In the genomic region with DNA sequence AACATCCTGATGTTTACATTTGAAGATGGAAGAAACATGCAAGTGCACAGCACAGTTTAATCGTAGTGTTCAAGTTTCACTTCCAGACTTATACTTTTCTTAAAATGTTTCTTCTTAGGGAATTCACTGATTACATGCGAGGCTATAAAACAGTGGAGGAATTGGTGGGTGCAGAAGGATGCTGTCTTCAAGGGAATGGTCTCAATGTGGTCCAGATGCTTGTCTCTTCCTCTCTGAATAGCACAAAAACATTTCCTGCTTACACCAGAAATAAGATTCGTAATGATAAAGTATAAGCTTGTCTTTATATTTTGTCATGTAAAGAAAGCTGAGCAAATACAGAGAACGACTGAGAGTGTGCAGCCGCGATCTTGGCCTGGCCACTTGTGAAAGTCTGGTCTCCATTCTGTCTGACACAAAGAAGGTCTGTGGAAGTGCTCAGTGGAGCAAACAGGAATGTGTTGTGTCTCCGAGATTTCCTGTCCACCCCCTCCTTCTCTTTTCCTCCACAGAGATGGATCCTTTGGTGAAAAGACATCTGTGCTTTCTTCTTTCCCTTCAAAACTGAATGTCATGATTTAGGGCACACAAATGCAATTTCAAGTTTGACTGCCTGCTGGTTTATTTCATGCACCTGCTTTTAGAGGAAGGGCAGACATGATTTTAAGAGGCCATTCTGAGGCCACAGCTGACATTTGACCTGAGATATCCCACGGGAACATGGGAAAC, we compare ENCODE assay signal across 11 mouse cellular contexts.
A peak's percentile ranks its signal among the peaks of the same experiment; 100 is the strongest.
DNase-seq lines count a peak whose midpoint lies in the region; ATAC-seq and TF ChIP-seq lines count a peak whose summit lies in the region.
"Had no signal": no experiment of that assay in that cellular context is flagged by ENCODE, and none has a peak within 500 bp of the region (broad histone marks: within the 10 kb centered on the region; RNA-seq: fewer than 3 reads in every experiment).

No protein-coding gene starts in this region.

- H3K9me3 ChIP-seq in kidney, embryonic 16.5 days (ENCODE audit: low read length): no peaks in the 10 kb centered on the region
- H3K9me3 ChIP-seq in embryonic facial prominence, embryonic 14.5 days (ENCODE audit: control insufficient read depth, low read length): no peaks in the 10 kb centered on the region
- H3K9me3 ChIP-seq in midbrain, postnatal 0 days (ENCODE audit: low read length): no peaks in the 10 kb centered on the region
- H3K9me3 ChIP-seq: megakaryocyte, embryonic 14.5 days had no signal

- no peak overlapping the region for H3K27ac ChIP-seq in kidney, embryonic 16.5 days (ENCODE audit: low read length)
- peak overlapping the region; percentile 39; the same call in 1 of the 2 replicates for H3K27ac ChIP-seq in embryonic facial prominence, embryonic 14.5 days (replicated peaks; ENCODE audit: low read depth, low read length)
- H3K27ac ChIP-seq in midbrain, postnatal 0 days (ENCODE audit: low read depth, low read length): no peak overlapping the region

- no peaks in the 10 kb centered on the region for H3K36me3 ChIP-seq in kidney, embryonic 16.5 days (ENCODE audit: insufficient read depth, low read length)
- H3K36me3 ChIP-seq in embryonic facial prominence, embryonic 14.5 days (ENCODE audit: control insufficient read depth, insufficient read depth, low read length): no peaks in the 10 kb centered on the region
- no peaks in the 10 kb centered on the region for H3K36me3 ChIP-seq in midbrain, postnatal 0 days (ENCODE audit: insufficient read depth, low read length)

- ATAC-seq in kidney, embryonic 16.5 days (ENCODE audit: low FRiP score, low TSS enrichment): 0 out of 2 replicates have a peak, but pooled peaks have one; percentile 42
- peak; percentile 74; the same call in 1 of the 2 replicates for ATAC-seq in embryonic facial prominence, embryonic 14.5 days (ENCODE audit: low read depth)
- ATAC-seq in midbrain, postnatal 0 days (ENCODE audit: low FRiP score): no peak

- H3K4me2 ChIP-seq in kidney, embryonic 16.5 days (replicated peaks; ENCODE audit: low read depth, low read length): no peak overlapping the region
- H3K4me2 ChIP-seq in embryonic facial prominence, embryonic 14.5 days (ENCODE audit: low read depth, low read length): no peak overlapping the region
- no peak overlapping the region for H3K4me2 ChIP-seq in midbrain, postnatal 0 days (ENCODE audit: low read depth, low read length, poor library complexity, severe bottlenecking)
- H3K4me2 ChIP-seq: liver, embryonic 11.5 days had no signal

- TF ChIP-seq CTCF in midbrain, postnatal 0 days (IDR thresholded peaks at IDR 0.05): no peak

- no peak overlapping the region for H3K4me3 ChIP-seq in kidney, embryonic 16.5 days (ENCODE audit: low read length)
- no peak overlapping the region for H3K4me3 ChIP-seq in embryonic facial prominence, embryonic 14.5 days (ENCODE audit: low read depth, low read length)
- H3K4me3 ChIP-seq in midbrain, postnatal 0 days (ENCODE audit: low read depth, low read length): no peak overlapping the region

- H3K9ac ChIP-seq in kidney, embryonic 16.5 days (replicated peaks; ENCODE audit: low read length): no peak overlapping the region
- no peak overlapping the region for H3K9ac ChIP-seq in embryonic facial prominence, embryonic 14.5 days (ENCODE audit: low read depth, low read length)
- no peak overlapping the region for H3K9ac ChIP-seq in midbrain, postnatal 0 days (replicated peaks; ENCODE audit: low read length, poor library complexity, severe bottlenecking)

- no peak for DNase-seq in kidney, adult 18-20 months
- DNase-seq in embryo, embryonic 10 days (ENCODE audit: low spot score): peak; percentile 72
- peak; percentile 68 for DNase-seq in embryonic facial prominence, embryonic 14.5 days (ENCODE audit: low spot score)
- DNase-seq in midbrain, postnatal 0 days (ENCODE audit: low spot score): peak; percentile 10
- no peak for DNase-seq in urinary bladder, postnatal 4 days (ENCODE audit: low spot score in 2 of 2)
- DNase-seq in adrenal gland, postnatal 36 days: no peak
- no peak for DNase-seq in kidney, adult 11 months
- DNase-seq: cerebellum, adult 11 months had no signal

- H3K27me3 ChIP-seq in kidney, embryonic 16.5 days (ENCODE audit: insufficient read depth, low read length): no peaks in the 10 kb centered on the region
- no peaks in the 10 kb centered on the region for H3K27me3 ChIP-seq in embryonic facial prominence, embryonic 14.5 days (replicated peaks; ENCODE audit: control insufficient read depth, insufficient read depth, low read length)
- no peaks in the 10 kb centered on the region for H3K27me3 ChIP-seq in midbrain, postnatal 0 days (ENCODE audit: insufficient read depth, low read length)
- H3K27me3 ChIP-seq: megakaryocyte, embryonic 14.5 days had no signal

- 44% methylated on average over 8 of the region's 8 CpGs for WGBS in kidney, embryonic 16.5 days
- 19% methylated on average over 8 of the region's 8 CpGs for WGBS in embryonic facial prominence, embryonic 14.5 days
- WGBS in midbrain, postnatal 0 days: 43% methylated on average over 8 of the region's 8 CpGs

- H3K4me1 ChIP-seq in kidney, embryonic 16.5 days (ENCODE audit: insufficient read depth, low read length): 0 out of 2 replicates have a peak, but pooled peaks cover 6% of the 10 kb centered on the region
- H3K4me1 ChIP-seq in embryonic facial prominence, embryonic 14.5 days (ENCODE audit: control insufficient read depth, insufficient read depth, low read length): 0 out of 2 replicates have a peak, but pooled peaks cover 3% of the 10 kb centered on the region
- no peaks in the 10 kb centered on the region for H3K4me1 ChIP-seq in midbrain, postnatal 0 days (ENCODE audit: insufficient read depth, low read length)
- H3K4me1 ChIP-seq: megakaryocyte, embryonic 14.5 days had no signal

Comparison
In these comparisons a context has a peak if more than half of its experiments do, and no peak if none do; other contexts are left out.
1. DNase-seq: peak in embryo, embryonic 10 days (single experiment), embryonic facial prominence, embryonic 14.5 days (single experiment) and midbrain, postnatal 0 days (single experiment); none in kidney, adult 18-20 months (single experiment), urinary bladder, postnatal 4 days (0 of 2), adrenal gland, postnatal 36 days (0 of 2) and kidney, adult 11 months (single experiment).